Mouse (Mus musculus): Measurements from ENCODE around the gene Clec16a. TPM values are rescaled to one million over a fixed set of nuclear protein-coding genes. Genes with fewer than 3 reads are reported as not detected.

Gene Clec16a
- total and polyA plus RNA-seq, 3 experiments: 20.0 to 24.2 (median 20.5) TPM

DNA sequence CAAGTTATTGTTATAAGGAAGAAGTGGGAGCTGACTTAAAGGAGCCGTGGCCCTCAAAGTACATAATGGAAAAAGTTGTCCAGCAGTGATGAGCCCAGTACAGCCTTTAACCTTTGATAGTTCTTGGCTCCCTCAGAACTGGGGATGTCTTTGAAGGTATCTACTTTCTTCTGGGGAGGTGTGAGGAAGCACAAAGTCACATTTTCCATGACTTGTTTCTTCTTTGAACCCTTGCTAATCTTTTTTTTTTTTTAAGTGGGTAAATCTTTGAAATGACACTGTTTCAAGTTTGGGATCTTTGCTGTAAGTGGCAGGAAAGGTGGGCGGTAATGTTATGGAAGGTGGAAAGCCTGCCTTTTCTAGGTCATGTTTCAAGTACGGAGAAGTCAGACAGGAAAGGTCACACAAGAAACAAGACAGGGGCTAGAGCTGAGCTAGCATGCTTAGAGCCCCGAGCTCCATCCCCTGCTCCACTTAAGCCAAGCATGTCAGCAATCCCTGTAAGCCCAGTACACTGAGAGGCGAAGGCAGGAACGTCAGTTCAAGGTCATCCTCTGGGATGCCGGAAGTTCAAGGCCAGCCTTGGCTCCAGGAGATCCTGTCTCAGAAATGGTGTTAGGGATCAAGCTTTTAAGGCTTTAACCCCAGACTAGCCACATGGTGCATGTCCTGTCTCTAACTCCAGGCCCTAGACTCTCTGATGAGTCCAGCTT lies 124.0 kb downstream of the Clec16a start:
- Histone ChIP-seq H3K27ac (ENCODE audit: insufficient read depth, low read depth) (peak overlapping the region; percentile 67), H3K36me3 (replicated peaks in 1 of 2; ENCODE audit: control insufficient read depth in 1 of 2, insufficient read depth in 1 of 2, low read length in 1 of 2) (no peaks in the 10 kb centered on the region)
- in situ Hi-C loops (cut with MboI; ENCODE audit: low pct_ligation_motif_present, low pct_unique_long_range_greater_than_20kb, low sequenced_read_pairs): loop anchor here (5.0 kb wide), 1 partner anchor 118 kb away; the partner anchor contains the start of genes Socs1 and Tnp2

GRCm38 (mm10) chr16:10669936-10670335 lies 124.8 kb downstream of the Clec16a start:
- Histone ChIP-seq H3K36me3 (replicated peaks in 1 of 2; ENCODE audit: control insufficient read depth in 1 of 2, insufficient read depth in 1 of 2, low read length in 1 of 2) (no peaks in the 10 kb centered on the region), H3K4me3 (replicated peaks in 1 of 3; ENCODE audit: low read depth in 2 of 3, low read length in 2 of 3, poor library complexity in 1 of 3) (no peak overlapping the region), H3K4me1 (ENCODE audit: control insufficient read depth in 1 of 2, insufficient read depth in 2 of 2) (peaks cover 30 to 59% of the 10 kb centered on the region in 2 experiments), H3K4me2 (ENCODE audit: insufficient read depth, low read depth, poor library complexity, severe bottlenecking) (no peak overlapping the region), H3K9me3 (replicated peaks; ENCODE audit: low read length) (no peaks in the 10 kb centered on the region), H3K27me3 (replicated peaks) (no peaks in the 10 kb centered on the region), H3K79me2 (replicated peaks; ENCODE audit: control insufficient read depth, extremely low read depth, insufficient read depth, poor library complexity, severe bottlenecking) (no peaks in the 10 kb centered on the region), H3K27ac (ENCODE audit: insufficient read depth, low read depth) (no peak overlapping the region), H3K9ac (ENCODE audit: insufficient read depth, low read depth) (no peak overlapping the region)
- dilution Hi-C loops (cut with MboI; ENCODE audit: extremely low pct_ligation_motif_present, extremely low pct_unique_long_range_greater_than_20kb, low sequenced_read_pairs): no loop called here
- in situ Hi-C loops (cut with MboI; ENCODE audit: low pct_ligation_motif_present, low pct_unique_long_range_greater_than_20kb, low sequenced_read_pairs): loop anchor here (5.0 kb wide), 1 partner anchor 117 kb away; the partner anchor contains the start of genes Socs1 and Tnp2
- DNase-seq (ENCODE audit: extremely low read depth): no peak
- no peak for TF ChIP-seq MAZ (IDR thresholded peaks at IDR 0.05; ENCODE audit: low read depth, low read length)
- no peak for TF ChIP-seq HCFC1 (IDR thresholded peaks at IDR 0.05; ENCODE audit: low read depth, low read length)
- no peak for TF ChIP-seq CHD1 (IDR thresholded peaks at IDR 0.05; ENCODE audit: low read depth, low read length)
- no peak for TF ChIP-seq MAX (IDR thresholded peaks at IDR 0.05; ENCODE audit: low read length)
- no peak for TF ChIP-seq ZKSCAN1 (IDR thresholded peaks at IDR 0.05; ENCODE audit: borderline replicate concordance, low read depth, low read length)
- no peak for TF ChIP-seq RAD21 (IDR thresholded peaks at IDR 0.05; ENCODE audit: low read depth, low read length)
- no peak for TF ChIP-seq ZMIZ1 (IDR thresholded peaks at IDR 0.05; ENCODE audit: low read depth, low read length)
- TF ChIP-seq MEF2A (IDR thresholded peaks at IDR 0.05; ENCODE audit: borderline replicate concordance, low read depth, low read length): no peak
- TF ChIP-seq TBP (conservative IDR thresholded peaks at IDR 0.05; ENCODE audit: low read depth, low read length): no peak
- TF ChIP-seq POLR2AphosphoS2 (IDR thresholded peaks at IDR 0.05; ENCODE audit: low read depth, low read length): no peak
- no peak for TF ChIP-seq EP300 (IDR thresholded peaks at IDR 0.05; ENCODE audit: low read length)
- no peak for TF ChIP-seq CHD2 (IDR thresholded peaks at IDR 0.05; ENCODE audit: low read length)
- no peak for TF ChIP-seq UBTF (IDR thresholded peaks at IDR 0.05; ENCODE audit: low read depth, low read length)
- no peak for TF ChIP-seq POLR2A (IDR thresholded peaks at IDR 0.05; ENCODE audit: low read depth, low read length)
- TF ChIP-seq RCOR1 (conservative IDR thresholded peaks at IDR 0.05; ENCODE audit: low read depth, low read length): no peak
- TF ChIP-seq MYC (IDR thresholded peaks at IDR 0.05; ENCODE audit: low read depth, low read length): no peak
- no peak for TF ChIP-seq GABPA (IDR thresholded peaks at IDR 0.05; ENCODE audit: insufficient replicate concordance, low read depth, low read length)
- no peak for TF ChIP-seq SIN3A (IDR thresholded peaks at IDR 0.05; ENCODE audit: low read length)
- TF ChIP-seq USF1 (IDR thresholded peaks at IDR 0.05; ENCODE audit: low read depth, low read length): no peak
- no peak for TF ChIP-seq ZC3H11A (IDR thresholded peaks at IDR 0.05; ENCODE audit: low read depth, low read length)

More for the DNA sequence above, 124.0 kb downstream of the Clec16a start:
- Histone ChIP-seq H3K4me3 (replicated peaks in 1 of 3; ENCODE audit: low read depth in 2 of 3, low read length in 2 of 3, poor library complexity in 1 of 3) (no peak overlapping the region), H3K4me2 (ENCODE audit: insufficient read depth, low read depth, poor library complexity, severe bottlenecking) (0 out of 2 replicates have a peak overlapping the region, but pooled peaks have one; percentile 7), H3K9me3 (replicated peaks; ENCODE audit: low read length) (no peaks in the 10 kb centered on the region), H3K79me2 (replicated peaks; ENCODE audit: control insufficient read depth, extremely low read depth, insufficient read depth, poor library complexity, severe bottlenecking) (no peaks in the 10 kb centered on the region), H3K27me3 (replicated peaks) (no peaks in the 10 kb centered on the region), H3K9ac (ENCODE audit: insufficient read depth, low read depth) (peak overlapping the region; percentile 16; the same call in 1 of the 2 replicates), H3K4me1 (ENCODE audit: control insufficient read depth in 1 of 2, insufficient read depth in 2 of 2) (peaks cover 30 to 67% of the 10 kb centered on the region in 2 experiments)
- TF ChIP-seq ZKSCAN1 (IDR thresholded peaks at IDR 0.05; ENCODE audit: borderline replicate concordance, low read depth, low read length) (no peak), RCOR1 (conservative IDR thresholded peaks at IDR 0.05; ENCODE audit: low read depth, low read length) (no peak; the same call in 1 of the 2 replicates), TCF12 (IDR thresholded peaks at IDR 0.05; ENCODE audit: low read depth, low read length) (peak; percentile 19; the same call in 1 of the 2 replicates), MAZ (IDR thresholded peaks at IDR 0.05; ENCODE audit: low read depth, low read length) (no peak), UBTF (IDR thresholded peaks at IDR 0.05; ENCODE audit: low read depth, low read length) (no peak), RAD21 (IDR thresholded peaks at IDR 0.05; ENCODE audit: low read depth, low read length) (no peak), ZC3H11A (IDR thresholded peaks at IDR 0.05; ENCODE audit: low read depth, low read length) (no peak), HCFC1 (IDR thresholded peaks at IDR 0.05; ENCODE audit: low read depth, low read length) (no peak), E2F4 (IDR thresholded peaks at IDR 0.05; ENCODE audit: insufficient replicate concordance, low read depth, low read length) (no peak), NRF1 (IDR thresholded peaks at IDR 0.05; ENCODE audit: low read depth, low read length) (no peak), KAT2A (IDR thresholded peaks at IDR 0.05; ENCODE audit: insufficient replicate concordance, low read length) (no peak), CHD2 (IDR thresholded peaks at IDR 0.05; ENCODE audit: low read length) (no peak), MAFK (IDR thresholded peaks at IDR 0.05; ENCODE audit: insufficient replicate concordance, low read length) (peak; percentile 48; the same call in 1 of the 2 replicates), CHD1 (IDR thresholded peaks at IDR 0.05; ENCODE audit: low read depth, low read length) (no peak), MXI1 (IDR thresholded peaks at IDR 0.05; ENCODE audit: low read depth, low read length) (0 out of 2 replicates have a peak, but pooled peaks have one; percentile 1), ELF1 (IDR thresholded peaks at IDR 0.05; ENCODE audit: low read depth, low read length) (no peak), MYC (IDR thresholded peaks at IDR 0.05; ENCODE audit: low read depth, low read length) (no peak), GABPA (IDR thresholded peaks at IDR 0.05; ENCODE audit: insufficient replicate concordance, low read depth, low read length) (no peak), IRF4 (IDR thresholded peaks at IDR 0.05; ENCODE audit: low read depth, low read length) (no peak), NELFE (IDR thresholded peaks at IDR 0.05; ENCODE audit: low read depth, low read length) (0 out of 2 replicates have a peak, but pooled peaks have one; percentile 15), MAX (IDR thresholded peaks at IDR 0.05; ENCODE audit: low read length) (no peak), ETS1 (conservative IDR thresholded peaks at IDR 0.05; ENCODE audit: low read depth, low read length) (peak; percentile 77; the same call in 1 of the 2 replicates), POLR2AphosphoS2 (IDR thresholded peaks at IDR 0.05; ENCODE audit: low read depth, low read length) (no peak), SMC3 (IDR thresholded peaks at IDR 0.05; ENCODE audit: low read depth, low read length) (no peak), ZMIZ1 (IDR thresholded peaks at IDR 0.05; ENCODE audit: low read depth, low read length) (no peak), ZNF384 (IDR thresholded peaks at IDR 0.05; ENCODE audit: low read depth, low read length) (peak; percentile 96), EP300 (IDR thresholded peaks at IDR 0.05; ENCODE audit: low read length) (peak; percentile 83), POLR2A (IDR thresholded peaks at IDR 0.05; ENCODE audit: low read depth, low read length) (no peak), JUN (IDR thresholded peaks at IDR 0.05; ENCODE audit: insufficient read depth, low read depth, low read length) (peak; percentile 97), JUND (conservative IDR thresholded peaks at IDR 0.05; ENCODE audit: low read depth, low read length) (peak; percentile 95), BHLHE40 (IDR thresholded peaks at IDR 0.05; ENCODE audit: low read depth, low read length) (no peak)
- dilution Hi-C loops (cut with MboI; ENCODE audit: extremely low pct_ligation_motif_present, extremely low pct_unique_long_range_greater_than_20kb, low sequenced_read_pairs): no loop called here
- peak; percentile 64 for DNase-seq (ENCODE audit: extremely low read depth)
